Mouse (Mus musculus): ENCODE data around the gene Arl13a.
"Not testable (repeated sequence)": the region's sequence is repeated elsewhere in the genome, so short reads cannot be mapped to it uniquely, and the experiment has no call there.

The Arl13a gene

GRCm38 (mm10) chrX:134187201-134187600 lies at the start of gene Arl13a:
Gene Arl13a, plus strand, starts transcription at chrX:134187501.
- DNase-seq (ENCODE audit: low read depth, low spot score) = not testable (repeated sequence)

GRCm38 (mm10) chrX:134140024-134140423 lies 47.3 kb upstream of the Arl13a start:
- no peak for DNase-seq (ENCODE audit: low read depth, low spot score)

- no peak for DNase-seq (ENCODE audit: low read depth, low spot score)
These were observed 45.8 kb upstream of the Arl13a start for GRCm38 (mm10) chrX:134141551-134141950.

- DNase-seq (ENCODE audit: low read depth, low spot score) = no peak
These were observed 45.3 kb upstream of the Arl13a start for GRCm38 (mm10) chrX:134141986-134142385.

GRCm38 (mm10) chrX:134158151-134158550 lies 29.1 kb upstream of the Arl13a start:
- peak; percentile 5 for DNase-seq (ENCODE audit: low read depth, low spot score)

GRCm38 (mm10) chrX:134160442-134160841 lies 26.9 kb upstream of the Arl13a start:
- DNase-seq (ENCODE audit: low read depth, low spot score) = no peak

GRCm38 (mm10) chrX:134162043-134162720 lies 25.1 kb upstream of the Arl13a start, which contains the start of gene Xkrx:
Gene Xkrx, minus strand, starts transcription at chrX:134162076.
- DNase-seq (ENCODE audit: low read depth, low spot score) = peak; percentile 23

GRCm38 (mm10) chrX:134162826-134163225 lies 24.5 kb upstream of the Arl13a start:
- DNase-seq (ENCODE audit: low read depth, low spot score) = no peak

GRCm38 (mm10) chrX:134163484-134163883 lies 23.8 kb upstream of the Arl13a start:
- DNase-seq (ENCODE audit: low read depth, low spot score) = no peak

- no peak for DNase-seq (ENCODE audit: low read depth, low spot score)
These were observed 16.7 kb upstream of the Arl13a start for GRCm38 (mm10) chrX:134170584-134170983.

GRCm38 (mm10) chrX:134174699-134175098 lies 12.6 kb upstream of the Arl13a start:
- no peak for DNase-seq (ENCODE audit: low read depth, low spot score)

GRCm38 (mm10) chrX:134208491-134208890 lies 21.2 kb downstream of the Arl13a start:
- no peak for DNase-seq (ENCODE audit: low read depth, low spot score)

- DNase-seq (ENCODE audit: low read depth, low spot score) = peak; percentile 14
These were observed 23.9 kb downstream of the Arl13a start for GRCm38 (mm10) chrX:134211151-134211642.

- DNase-seq (ENCODE audit: low read depth, low spot score) = no peak
These were observed 30.9 kb downstream of the Arl13a start for GRCm38 (mm10) chrX:134218161-134218560.

GRCm38 (mm10) chrX:134220618-134221017 lies 33.3 kb downstream of the Arl13a start:
- DNase-seq (ENCODE audit: low read depth, low spot score) = no peak

GRCm38 (mm10) chrX:134221856-134222255 lies 34.6 kb downstream of the Arl13a start, which contains the start of gene Nox1:
Gene Nox1, minus strand, starts transcription at chrX:134221956.
- DNase-seq (ENCODE audit: low read depth, low spot score) = no peak

GRCm38 (mm10) chrX:134233048-134233447 lies 45.7 kb downstream of the Arl13a start:
- no peak for DNase-seq (ENCODE audit: low read depth, low spot score)

GRCm38 (mm10) chrX:134238266-134238665 lies 51.0 kb downstream of the Arl13a start:
- no peak for DNase-seq (ENCODE audit: low read depth, low spot score)

- DNase-seq (ENCODE audit: low read depth, low spot score) = no peak
These were observed 58.6 kb downstream of the Arl13a start for GRCm38 (mm10) chrX:134245946-134246345.

- no peak for DNase-seq (ENCODE audit: low read depth, low spot score)
These were observed 60.9 kb downstream of the Arl13a start for GRCm38 (mm10) chrX:134248202-134248601.
